Mouse (Mus musculus) adrenal gland, adult 8-10 months (tissue): Measurements from ENCODE around the gene Golga2. TPM values are rescaled to one million over a fixed set of nuclear protein-coding genes. Genes with fewer than 3 reads are reported as not detected.

Source experiments
- DNase-seq: peaks from one replicate; pipeline ENCODE4 v3.0.0; 2022
- microRNA-seq, 2 experiments: library from miRNA; unstranded; fragments of <30 nt; microRNA quantifications; one replicate each; pipeline ENCODE4 v1.2.0; 2022
- total RNA-seq, 4 experiments: library from RNA; stranded (reverse); gene quantifications; 2 replicates each; pipeline ENCODE4 v1.2.4; 2022

The Golga2 gene
- total RNA-seq, 4 experiments from 2014 or later: 68.4 to 97.0 (median 84.9) TPM

- DNase-seq: no peak
Measured at GRCm38 (mm10) chr2:32344598-32345321, 57.6 kb downstream of the Golga2 start.

- DNase-seq: no peak
Measured at GRCm38 (mm10) chr2:32347019-32347418, 59.8 kb downstream of the Golga2 start.

- DNase-seq: no peak
Measured at GRCm38 (mm10) chr2:32348311-32348710, 61.1 kb downstream of the Golga2 start.

DNA sequence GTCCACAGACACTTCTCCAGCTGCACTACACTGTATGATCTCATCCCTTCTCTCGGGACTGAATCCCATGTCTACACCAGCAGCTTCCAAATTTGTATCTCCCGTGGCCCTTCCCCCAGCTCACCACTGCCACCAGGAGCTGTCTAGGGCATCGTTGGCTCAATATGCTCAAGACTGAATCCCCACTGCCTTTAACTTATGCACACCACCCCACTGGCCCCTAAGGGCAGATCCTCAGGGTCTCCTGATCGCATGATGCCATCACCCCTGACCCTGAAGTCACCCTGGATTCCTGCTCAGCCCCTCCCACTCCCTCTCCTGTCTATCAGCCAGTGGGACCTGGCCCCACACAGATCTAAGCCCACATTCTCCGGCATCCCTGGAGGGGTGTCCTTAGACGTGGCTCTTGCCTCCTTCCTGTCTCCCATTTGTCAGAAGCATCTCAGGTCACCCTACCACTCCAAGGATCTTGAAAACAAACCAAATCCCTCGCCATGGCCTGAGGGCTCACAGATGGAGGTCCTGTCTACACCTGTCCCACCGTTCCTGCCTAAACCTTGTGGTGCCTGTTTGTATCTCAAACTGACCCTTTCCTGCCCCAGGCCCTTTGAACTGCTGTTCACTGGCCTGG lies 62.6 kb downstream of the Golga2 start:
- DNase-seq: no peak

DNA sequence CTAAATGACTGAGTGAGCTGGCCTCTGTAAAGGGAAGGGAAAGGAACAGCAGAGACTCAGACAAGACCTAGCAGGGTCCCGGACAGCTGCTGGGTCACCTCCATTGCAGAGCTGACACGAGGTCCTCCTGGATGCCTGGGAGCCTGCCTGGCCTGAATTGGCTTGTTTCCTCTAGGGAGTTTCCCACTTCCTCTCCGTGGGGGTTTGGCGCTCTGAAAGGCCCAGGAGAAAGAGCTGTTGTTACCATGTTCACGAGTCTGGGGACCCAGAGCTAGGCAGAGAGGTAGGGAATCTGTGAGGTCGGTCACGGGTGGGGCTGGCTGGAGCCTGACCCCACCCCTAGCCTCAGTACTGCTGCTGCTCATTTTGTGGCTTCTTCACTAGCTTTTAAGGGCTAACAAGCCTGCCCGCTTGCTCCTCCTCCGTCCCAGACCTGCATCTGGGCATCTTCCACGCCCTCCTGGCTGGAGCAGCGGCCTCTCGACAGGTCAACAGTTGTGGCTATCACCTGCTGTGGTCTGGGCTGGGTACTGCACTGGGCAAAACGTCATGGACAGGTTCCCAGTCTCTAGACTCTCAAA lies 63.4 kb downstream of the Golga2 start:
- DNase-seq: no peak

- no peak for DNase-seq
Measured at GRCm38 (mm10) chr2:32351471-32351961, 64.3 kb downstream of the Golga2 start.

DNA sequence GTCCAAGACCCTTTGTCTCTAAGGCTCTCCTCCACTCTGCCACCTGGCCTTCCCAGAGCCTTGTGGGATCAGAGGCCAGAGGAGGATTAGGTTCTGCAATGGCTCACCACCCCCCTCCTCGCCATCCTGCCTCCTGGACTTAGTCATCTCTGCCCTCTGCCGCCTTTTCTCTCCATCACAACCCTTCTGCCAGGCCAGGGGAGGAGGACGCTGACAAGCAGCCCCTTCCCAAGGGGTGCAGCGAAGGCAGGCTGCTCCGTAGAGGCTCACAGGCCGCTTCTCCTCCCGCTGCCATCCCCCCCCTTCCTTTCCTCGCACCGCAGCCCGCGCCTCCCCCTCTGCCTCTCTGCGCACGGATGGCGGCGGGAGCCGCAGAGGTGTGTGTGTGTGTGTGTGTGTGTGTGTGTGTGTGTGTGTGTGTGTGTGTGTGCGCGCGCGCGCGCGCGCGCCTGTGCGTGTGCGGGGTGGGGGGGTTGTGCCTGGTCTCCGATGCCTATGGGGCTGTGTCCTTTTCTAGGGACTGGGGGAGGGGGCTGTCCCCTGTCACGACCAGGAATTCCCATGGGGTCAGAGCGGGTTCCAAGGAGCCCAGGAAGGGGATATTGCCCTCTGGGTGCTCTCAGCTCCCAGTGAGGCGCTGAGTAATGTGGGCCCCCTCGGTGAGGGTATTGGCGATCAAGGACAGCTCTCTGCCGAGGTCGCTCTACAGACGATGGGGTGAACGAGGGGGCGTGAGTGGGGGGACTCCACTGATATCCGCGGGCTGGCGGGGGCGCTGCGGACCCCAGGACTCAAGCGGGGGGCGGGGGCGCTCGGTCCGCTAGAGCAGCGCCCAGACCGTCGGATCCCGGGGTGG lies 65.2 kb downstream of the Golga2 start, which contains the start of gene Ciz1:
TSS of gene Ciz1 (plus strand) at position 177 of the 856 bp plus-strand sequence.
- DNase-seq: no peak

DNA sequence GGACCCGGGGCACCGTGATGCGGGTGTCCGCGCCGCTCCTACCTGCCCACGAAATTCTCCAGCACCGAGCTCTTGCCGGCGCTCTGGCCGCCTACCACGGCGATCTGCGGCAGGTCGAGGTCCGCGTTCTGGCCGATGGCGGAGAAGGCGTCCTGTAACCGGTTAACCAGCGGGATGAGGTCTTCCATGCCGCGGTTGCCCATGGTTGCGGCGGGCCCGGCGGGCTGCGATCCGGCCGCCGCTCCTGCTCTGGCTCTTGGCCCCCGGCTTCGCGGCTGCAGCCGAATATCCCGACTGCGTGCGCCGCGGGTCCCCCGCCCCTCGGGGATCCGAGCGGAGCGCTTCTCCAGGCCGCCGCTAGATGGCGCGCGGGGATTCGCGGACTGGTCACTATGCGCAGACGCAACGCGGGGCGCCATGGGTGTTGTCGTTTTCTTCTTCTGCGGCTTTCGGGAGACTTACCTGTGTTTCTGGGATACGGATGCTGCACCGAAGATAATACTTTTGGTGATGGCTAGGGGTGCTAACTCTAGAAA lies 65.9 kb downstream of the Golga2 start, which contains the start of gene Dnm1:
TSS of gene Dnm1 (minus strand) at position 332 of the 536 bp plus-strand sequence.
- peak; percentile 71 for DNase-seq

GRCm38 (mm10) chr2:32353836-32354235 lies 66.7 kb downstream of the Golga2 start:
- no peak for DNase-seq

DNA sequence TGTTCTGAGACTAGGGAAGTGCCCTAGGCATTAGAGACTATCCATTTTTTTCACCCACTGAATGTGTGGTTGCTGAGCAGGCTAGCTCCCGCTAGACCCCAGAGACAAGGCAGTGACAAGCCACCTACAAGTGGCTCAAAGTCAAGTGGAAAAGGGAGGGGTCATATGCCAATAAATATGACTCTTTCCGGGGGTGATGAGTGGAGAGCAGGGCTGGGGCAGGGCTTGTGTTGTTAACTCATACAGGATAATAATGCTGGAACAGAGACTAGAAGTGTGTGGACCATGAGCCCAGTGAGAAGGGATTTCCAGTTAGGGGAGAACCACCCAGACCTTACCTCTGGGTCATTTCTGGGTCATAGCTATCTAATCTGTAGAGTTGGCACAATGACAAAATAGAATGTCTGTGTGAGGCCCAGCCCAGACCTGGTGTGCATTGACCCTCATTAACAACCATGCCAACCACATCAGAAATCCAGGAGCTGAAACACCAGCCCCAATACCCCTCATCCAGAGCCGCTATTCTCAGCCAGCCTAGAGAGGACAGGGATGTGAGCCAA lies 67.2 kb downstream of the Golga2 start:
- DNase-seq: no peak

- no peak for DNase-seq
Measured at GRCm38 (mm10) chr2:32356216-32356615, 69.0 kb downstream of the Golga2 start.

Small RNAs within 50 kb of the gene (microRNA-seq; reads per million reads assigned to microRNA genes)
- gene Gm23363 (0.17 to 0.18 reads per million in 2 experiments), gene Mir199b (4.9 to 25.8 reads per million in 2 experiments)

Other genes starting within 250 kb of the Golga2 start
- gene Fam78a, start 202.5 kb upstream of the Golga2 start, total RNA-seq: 1 to 10 TPM in 3 of 4 experiments, under 1 TPM in 1; 0.59 to 3.9 (median 2.6) TPM
- 1 to 10 TPM; 5.5 to 9.0 (median 6.5) TPM for gene Plpp7, start 191.9 kb upstream of the Golga2 start, total RNA-seq
- gene Prrc2b, start 136.3 kb upstream of the Golga2 start, total RNA-seq: 100 to 1,000 TPM; 140 to 182 (median 166) TPM
- gene Pomt1, start 50.8 kb upstream of the Golga2 start, total RNA-seq: 10 to 100 TPM; 33.1 to 46.2 (median 38.4) TPM
- 100 to 1,000 TPM; 114 to 126 (median 125) TPM for gene Uck1, start 27.2 kb upstream of the Golga2 start, total RNA-seq
- gene Swi5, start 691 bp downstream of the Golga2 start, total RNA-seq: 100 to 1,000 TPM; 263 to 285 (median 273) TPM
- 100 to 1,000 TPM in 1 of 4 experiments, 10 to 100 TPM in 3; 71.6 to 115 (median 85.4) TPM for gene Ciz1, start 64.9 kb downstream of the Golga2 start, total RNA-seq
- 10 to 100 TPM; 23.2 to 50.0 (median 34.4) TPM for gene Dnm1, start 66.0 kb downstream of the Golga2 start, total RNA-seq
- 100 to 1,000 TPM; 120 to 179 (median 148) TPM for gene 1110008P14Rik, start 94.6 kb downstream of the Golga2 start, total RNA-seq
- 1 to 10 TPM in 2 of 4 experiments, under 1 TPM in 2; 0.32 to 3.7 (median 1.3) TPM for gene Lcn2, start 100.9 kb downstream of the Golga2 start, total RNA-seq
- 10 to 100 TPM; 42.2 to 52.5 (median 51.1) TPM for gene Ptges2, start 108.5 kb downstream of the Golga2 start, total RNA-seq
- gene Naif1, start 163.1 kb downstream of the Golga2 start, total RNA-seq: 1 to 10 TPM; 4.2 to 5.5 (median 5.0) TPM
- 10 to 100 TPM; 17.9 to 79.8 (median 27.3) TPM for gene Slc25a25, start 164.1 kb downstream of the Golga2 start, total RNA-seq
- 10 to 100 TPM; 39.5 to 50.2 (median 47.2) TPM for gene Fam102a, start 247.9 kb downstream of the Golga2 start, total RNA-seq